Mouse (Mus musculus) stomach, embryonic 15.5 days (tissue): ENCODE measurements around the gene Ctnna3. TPM values are rescaled to one million over a fixed set of nuclear protein-coding genes. Genes with fewer than 3 reads are reported as not detected.
A peak's percentile ranks its signal among the peaks of the same experiment; 100 is the strongest.

Source experiments
- ATAC-seq: fragments of 200-750 bp; cut with Nextera tagmentation; 2 replicates; pipeline ENCODE4 v1.8.0; 2017; ENCODE audit warnings: low read depth, moderate number of reproducible peaks, moderate TSS enrichment; ENCODE audit not compliant: insufficient read depth, low FRiP score
- H3K27ac ChIP-seq: fragments of 300-500 bp; sonication (generic); 2 replicates; pipeline ENCODE4 v1.5.1; 2015; ENCODE audit warnings: mild to moderate bottlenecking, inconsistent platforms
- H3K27me3 ChIP-seq: fragments of 300-500 bp; sonication (generic); replicated peaks from 2 replicates; pipeline ENCODE4 v1.6.1; 2015; ENCODE audit warnings: inconsistent platforms
- H3K36me3 ChIP-seq: fragments of 300-500 bp; sonication (generic); 2 replicates; pipeline ENCODE4 v1.6.1; 2015; ENCODE audit warnings: inconsistent platforms
- H3K4me1 ChIP-seq: fragments of 300-500 bp; sonication (generic); 2 replicates; pipeline ENCODE4 v1.6.1; 2015; ENCODE audit warnings: inconsistent platforms
- H3K4me2 ChIP-seq: fragments of 300-500 bp; sonication (generic); 2 replicates; pipeline ENCODE4 v1.6.1; 2015; ENCODE audit warnings: mild to moderate bottlenecking, inconsistent platforms
- H3K4me3 ChIP-seq: fragments of 300-500 bp; sonication (generic); replicated peaks from 2 replicates; pipeline ENCODE4 v1.5.1; 2015; ENCODE audit warnings: inconsistent platforms
- H3K9ac ChIP-seq: fragments of 300-500 bp; sonication (generic); 2 replicates; pipeline ENCODE4 v1.6.1; 2015; ENCODE audit warnings: inconsistent platforms
- H3K9me3 ChIP-seq: fragments of 300-500 bp; sonication (generic); 2 replicates; pipeline ENCODE4 v1.6.1; 2016; ENCODE audit warnings: inconsistent platforms
- WGBS: fragments of 180-500 bp; shearing (Covaris S2); methylation state at CpG from one replicate; pipeline ENCODE4 v1.1.7; 2015; 5-methylcytosine and 5-hydroxymethylcytosine counted together
- polyA plus RNA-seq: library from polyadenylated mRNA; unstranded; fragments of >200 nt; fragmentation: Nextera tagmentation; extraction: Ambion mirVana; gene quantifications from 2 replicates; pipeline ENCODE4 v1.2.1, GENCODE M21; 2015

The Ctnna3 gene
- polyA plus RNA-seq, 1 experiment from 2014 or later, result 0.58 TPM

- H3K9ac ChIP-seq, result no peak overlapping the region
- 0 out of 2 replicates have a peak, but pooled peaks cover 12% of the 10 kb centered on the region for H3K27me3 ChIP-seq
- no peaks in the 10 kb centered on the region for H3K9me3 ChIP-seq
- H3K4me1 ChIP-seq, result peaks cover 3% of the 10 kb centered on the region; the same call in 1 of the 2 replicates
- peak overlapping the region; percentile 34; the same call in 1 of the 2 replicates for H3K4me3 ChIP-seq
- no peak for ATAC-seq
- H3K36me3 ChIP-seq, result no peaks in the 10 kb centered on the region
- WGBS, result 29% methylated on average over 19 of the region's 19 CpGs
- H3K27ac ChIP-seq, result no peak overlapping the region
- H3K4me2 ChIP-seq, result no peak overlapping the region
Observed at GRCm38 (mm10) chr10:64088774-64089460, 659.0 kb downstream of the Ctnna3 start.

DNA sequence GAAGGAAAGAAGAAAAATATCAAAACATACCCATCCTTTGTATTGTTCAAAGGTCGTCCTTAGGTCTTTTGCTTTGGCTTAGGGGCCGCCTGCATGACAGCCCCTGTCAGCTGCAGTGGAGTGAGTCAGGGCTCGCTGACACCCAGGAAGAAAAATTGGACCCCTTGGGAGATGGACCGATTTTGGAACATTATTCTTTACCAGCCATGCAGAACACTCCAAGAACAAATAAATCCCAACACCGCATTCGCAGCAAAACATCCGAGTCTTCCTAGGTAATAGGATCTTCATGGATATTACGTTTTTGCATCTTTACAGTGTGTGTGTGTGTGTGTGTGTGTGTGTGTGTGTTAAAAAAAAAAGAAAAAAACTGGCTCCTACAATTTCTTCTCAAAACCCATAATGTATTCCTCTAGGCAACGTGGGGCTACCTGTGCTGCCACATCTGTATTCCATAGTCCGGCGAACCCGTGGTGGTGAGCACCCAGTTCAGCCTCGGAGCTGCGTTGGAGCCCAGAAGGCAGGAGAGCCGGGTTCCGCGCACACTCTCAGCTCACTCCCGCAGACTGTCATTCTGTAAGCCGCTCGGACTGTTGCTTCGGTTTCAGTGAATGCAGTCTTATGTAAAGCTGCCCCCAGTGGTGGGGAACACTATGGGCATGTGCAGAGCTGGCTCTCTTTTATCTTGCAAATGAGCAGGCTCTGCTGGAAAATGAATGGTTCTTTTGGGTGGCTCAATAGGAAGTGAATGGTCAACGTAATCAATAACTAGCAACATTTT is 660.0 kb downstream of the Ctnna3 start, which contains the start of gene Lrrtm3:
Gene Lrrtm3, minus strand, starts transcription at position 598 of the 781 bp plus-strand sequence.
- H3K4me3 ChIP-seq, result peak within 1 kb of the TSS; percentile 38
- 0 out of 2 replicates have a peak, but pooled peaks cover 12% of the 10 kb centered on the region for H3K27me3 ChIP-seq
- no peaks in the 10 kb centered on the region for H3K36me3 ChIP-seq
- no peak within 1 kb of the TSS for H3K9ac ChIP-seq
- H3K27ac ChIP-seq, result no peak within 1 kb of the TSS
- peak; percentile 84 for ATAC-seq
- peaks cover 3% of the 10 kb centered on the region; the same call in 1 of the 2 replicates for H3K4me1 ChIP-seq
- no peaks in the 10 kb centered on the region for H3K9me3 ChIP-seq
- WGBS, result 3% methylated on average over 22 of the region's 22 CpGs
- peak within 1 kb of the TSS; percentile 63 for H3K4me2 ChIP-seq

GRCm38 (mm10) chr10:64096532-64096931 is 666.6 kb downstream of the Ctnna3 start:
- ATAC-seq, result no peak
- Histone ChIP-seq H3K9ac (no peak overlapping the region), H3K27ac (no peak overlapping the region), H3K36me3 (no peaks in the 10 kb centered on the region), H3K4me3 (no peak overlapping the region), H3K4me1 (no peaks in the 10 kb centered on the region), H3K9me3 (no peaks in the 10 kb centered on the region), H3K4me2 (no peak overlapping the region), H3K27me3 (no peaks in the 10 kb centered on the region)
- 97% methylated on average over 1 of the region's 1 CpGs for WGBS

GRCm38 (mm10) chr10:64115246-64115645 is 685.3 kb downstream of the Ctnna3 start:
- Histone ChIP-seq H3K9ac (no peak overlapping the region), H3K4me1 (no peaks in the 10 kb centered on the region), H3K27me3 (no peaks in the 10 kb centered on the region), H3K4me2 (no peak overlapping the region), H3K9me3 (no peaks in the 10 kb centered on the region), H3K27ac (no peak overlapping the region), H3K4me3 (no peak overlapping the region), H3K36me3 (no peaks in the 10 kb centered on the region)
- ATAC-seq, result no peak
- WGBS, result 92% methylated on average over 11 of the region's 11 CpGs

DNA sequence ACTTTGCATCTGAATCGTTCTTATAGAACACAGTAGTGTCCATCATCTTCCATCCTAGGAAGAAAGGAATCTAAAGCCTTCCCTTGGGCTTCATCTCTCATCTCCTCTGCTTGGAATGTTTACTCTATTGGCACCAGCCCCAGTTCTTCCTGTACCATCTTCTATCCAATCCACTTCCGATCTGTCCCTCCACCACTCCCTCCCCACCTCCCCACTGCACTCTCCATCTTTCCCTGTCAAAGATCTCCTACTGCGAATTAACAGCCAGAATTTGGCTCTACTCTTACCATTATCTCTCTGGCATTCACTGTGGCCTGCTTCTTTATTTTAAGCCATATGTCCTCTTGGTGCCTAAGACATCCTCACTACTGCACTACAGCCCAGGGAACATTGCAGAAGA is 688.9 kb downstream of the Ctnna3 start:
- no peak overlapping the region for H3K27ac ChIP-seq
- H3K36me3 ChIP-seq, result no peaks in the 10 kb centered on the region
- H3K9ac ChIP-seq, result no peak overlapping the region
- 69% methylated on average over 3 of the region's 3 CpGs for WGBS
- no peaks in the 10 kb centered on the region for H3K27me3 ChIP-seq
- no peak overlapping the region for H3K4me3 ChIP-seq
- H3K9me3 ChIP-seq, result no peaks in the 10 kb centered on the region
- H3K4me2 ChIP-seq, result no peak overlapping the region
- no peaks in the 10 kb centered on the region for H3K4me1 ChIP-seq
- no peak for ATAC-seq

GRCm38 (mm10) chr10:64130397-64131150 is 700.7 kb downstream of the Ctnna3 start:
- Histone ChIP-seq H3K4me3 (no peak overlapping the region), H3K9me3 (no peaks in the 10 kb centered on the region), H3K27ac (no peak overlapping the region), H3K4me2 (no peak overlapping the region), H3K9ac (no peak overlapping the region), H3K4me1 (no peaks in the 10 kb centered on the region), H3K36me3 (no peaks in the 10 kb centered on the region), H3K27me3 (no peaks in the 10 kb centered on the region)
- 83% methylated on average over 15 of the region's 15 CpGs for WGBS
- ATAC-seq, result no peak

GRCm38 (mm10) chr10:64133461-64133860 is 703.6 kb downstream of the Ctnna3 start:
- Histone ChIP-seq H3K27ac (no peak overlapping the region), H3K36me3 (no peaks in the 10 kb centered on the region), H3K4me2 (no peak overlapping the region), H3K9me3 (no peaks in the 10 kb centered on the region), H3K27me3 (no peaks in the 10 kb centered on the region), H3K4me1 (no peaks in the 10 kb centered on the region), H3K4me3 (no peak overlapping the region), H3K9ac (no peak overlapping the region)
- ATAC-seq, result no peak
- WGBS, result 78% methylated on average over 3 of the region's 3 CpGs

GRCm38 (mm10) chr10:64135481-64135880 is 705.6 kb downstream of the Ctnna3 start:
- Histone ChIP-seq H3K27ac (no peak overlapping the region), H3K9ac (no peak overlapping the region), H3K4me2 (no peak overlapping the region), H3K9me3 (no peaks in the 10 kb centered on the region), H3K4me1 (no peaks in the 10 kb centered on the region), H3K27me3 (no peaks in the 10 kb centered on the region), H3K36me3 (no peaks in the 10 kb centered on the region), H3K4me3 (no peak overlapping the region)
- no peak for ATAC-seq
- WGBS, result 48% methylated on average over 7 of the region's 7 CpGs

- ATAC-seq, result no peak
- Histone ChIP-seq H3K27ac (no peak overlapping the region), H3K4me1 (no peaks in the 10 kb centered on the region), H3K9ac (no peak overlapping the region), H3K36me3 (no peaks in the 10 kb centered on the region), H3K27me3 (no peaks in the 10 kb centered on the region), H3K9me3 (no peaks in the 10 kb centered on the region), H3K4me3 (no peak overlapping the region), H3K4me2 (no peak overlapping the region)
- 75% methylated on average over 3 of the region's 3 CpGs for WGBS
Observed at GRCm38 (mm10) chr10:64146511-64146910, 716.6 kb downstream of the Ctnna3 start.

- ATAC-seq, result no peak
- H3K9me3 ChIP-seq, result no peaks in the 10 kb centered on the region
- WGBS, result 88% methylated on average over 13 of the region's 13 CpGs
Observed at GRCm38 (mm10) chr10:64181696-64182095, 751.8 kb downstream of the Ctnna3 start.

DNA sequence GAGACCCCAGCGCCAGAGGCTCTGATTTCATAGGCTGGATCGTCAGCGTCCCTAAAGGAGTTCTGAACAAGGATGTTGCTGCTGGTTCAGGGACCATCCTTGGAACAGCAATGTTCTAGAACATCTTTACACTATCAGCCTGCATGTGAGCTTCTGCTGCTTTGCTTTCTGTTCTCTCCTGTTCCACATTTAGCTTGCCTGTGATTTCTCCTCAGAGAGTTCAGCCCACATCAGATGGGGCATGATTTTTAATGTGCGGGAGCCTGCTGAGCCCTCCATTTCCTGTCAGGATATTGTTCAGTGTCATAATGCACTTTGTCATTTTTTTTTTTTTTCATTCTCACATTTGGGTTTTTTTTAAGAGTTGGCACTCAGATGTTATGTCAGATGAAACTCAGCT is 752.8 kb downstream of the Ctnna3 start:
- H3K27me3 ChIP-seq, result no peaks in the 10 kb centered on the region
- no peaks in the 10 kb centered on the region for H3K4me1 ChIP-seq
- H3K36me3 ChIP-seq, result no peaks in the 10 kb centered on the region
- 83% methylated on average over 4 of the region's 4 CpGs for WGBS
- H3K9me3 ChIP-seq, result no peaks in the 10 kb centered on the region
- no peak overlapping the region for H3K4me2 ChIP-seq
- H3K27ac ChIP-seq, result no peak overlapping the region
- ATAC-seq, result no peak
- no peak overlapping the region for H3K4me3 ChIP-seq
- no peak overlapping the region for H3K9ac ChIP-seq

More at GRCm38 (mm10) chr10:64181696-64182095, 751.8 kb downstream of the Ctnna3 start:
- Histone ChIP-seq H3K27me3 (no peaks in the 10 kb centered on the region), H3K4me1 (no peaks in the 10 kb centered on the region), H3K4me3 (no peak overlapping the region), H3K27ac (no peak overlapping the region), H3K36me3 (no peaks in the 10 kb centered on the region), H3K4me2 (no peak overlapping the region), H3K9ac (no peak overlapping the region)
